Mouse (Mus musculus) erythroblast, embryonic 14.5 days (primary cell): ENCODE results near the gene Shank2.

Experiments
- GATA1 ChIP-seq: IDR thresholded peaks from 2 replicates; pipeline ENCODE4 v1.6.1; 2012; ENCODE audit warnings: low read length, inconsistent platforms, mixed read lengths
- TAL1 ChIP-seq: IDR thresholded peaks from 3 replicates; pipeline ENCODE4 v1.6.1; 2012; ENCODE audit warnings: low read length, inconsistent platforms, mixed read lengths

DNA sequence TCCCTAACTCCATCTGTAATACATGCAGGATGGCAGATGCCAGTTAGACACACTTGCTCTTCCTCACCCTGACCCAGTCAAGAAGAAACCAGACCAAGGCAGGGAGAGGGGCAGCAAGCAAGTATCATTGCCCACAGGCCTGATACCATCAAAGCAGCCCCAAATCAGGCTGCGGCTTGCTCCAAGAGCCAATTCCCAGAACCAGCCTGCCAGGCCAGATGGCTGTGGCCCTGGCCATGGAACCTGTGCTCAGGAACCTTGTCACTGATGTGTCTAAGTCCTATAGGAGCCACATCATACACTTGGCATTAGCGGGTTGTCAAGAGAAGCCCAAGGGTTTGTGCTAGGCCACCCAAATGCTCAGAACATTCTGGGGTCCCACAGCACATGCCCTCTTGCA is 322.3 kb downstream of the Shank2 start:
- TF ChIP-seq GATA1 (no peak), TAL1 (no peak)
